Mouse (Mus musculus): ENCODE data around the gene Tap1. TPM values are rescaled to one million over a fixed set of nuclear protein-coding genes. Genes with fewer than 3 reads are reported as not detected.

Tap1 gene
- polyA plus RNA-seq, 1 experiment from 2014 or later: 2.4 TPM

DNA sequence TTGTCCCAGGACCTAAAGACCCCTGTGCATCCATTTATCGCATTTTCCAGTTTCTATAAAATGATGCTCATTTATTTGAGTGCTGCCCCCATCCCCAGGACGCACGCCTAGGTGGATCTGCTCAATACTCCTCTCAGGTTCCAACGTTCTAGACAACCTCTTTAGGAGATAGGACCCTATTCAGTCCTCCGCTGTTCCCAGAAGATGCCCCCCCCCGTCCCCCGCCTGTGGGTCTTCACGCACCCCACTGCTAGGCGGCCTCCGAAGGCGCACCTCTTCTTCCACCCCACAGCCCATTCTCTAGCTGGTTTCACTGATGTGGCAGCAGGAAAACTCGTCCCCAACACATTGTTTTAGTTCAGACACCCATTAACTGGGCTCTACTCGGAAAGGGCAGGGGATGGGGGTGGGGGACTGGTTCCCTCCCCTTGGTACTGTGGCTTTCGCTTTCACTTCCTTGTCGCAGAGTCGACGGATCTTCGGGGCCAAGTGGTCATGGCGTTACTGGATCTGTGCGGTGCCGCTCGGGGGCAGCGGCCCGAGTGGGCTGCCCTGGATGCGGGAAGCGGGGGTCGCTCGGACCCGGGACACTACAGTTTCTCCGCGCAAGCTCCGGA lies 10.7 kb downstream of the Tap1 start:
- Histone ChIP-seq H3K9me3 (replicated peaks) (no peaks in the 10 kb centered on the region), H3K36me3 (no peaks in the 10 kb centered on the region), H3K27me3 (peaks cover 70% of the 10 kb centered on the region), H3K4me3 (replicated peaks) (peak overlapping the region; percentile 59), H3K27ac (no peak overlapping the region), H3K4me2 (peak overlapping the region; percentile 68), H3K9ac (peak overlapping the region; percentile 59; the same call in 1 of the 2 replicates), H3K4me1 (replicated peaks) (peaks cover 24% of the 10 kb centered on the region)
- no peak for ATAC-seq (ENCODE audit: low read depth)
- DNase-seq: no peak
- 1% methylated on average over 32 of the region's 32 CpGs for WGBS (ENCODE audit: insufficient replicate concordance)

DNA sequence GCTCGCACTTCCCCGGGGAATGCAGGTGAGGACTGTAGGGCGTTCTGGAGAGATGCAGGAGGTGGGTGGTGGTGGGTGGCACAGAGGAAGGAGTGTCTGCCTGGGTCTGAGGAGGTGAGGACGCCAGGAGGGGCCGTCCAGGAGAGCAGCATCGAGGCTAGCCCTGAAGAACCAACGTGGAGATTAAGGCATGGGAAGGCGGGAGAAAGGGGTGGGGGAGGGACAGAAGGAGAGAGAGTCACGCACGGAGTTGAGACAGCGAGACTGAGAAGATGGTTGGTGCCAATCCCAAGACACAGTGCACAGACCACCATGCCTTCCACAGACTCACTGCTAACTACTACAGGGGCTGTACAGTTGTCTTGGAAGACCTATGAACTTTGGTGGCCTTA lies 11.2 kb downstream of the Tap1 start:
- Histone ChIP-seq H3K4me3 (replicated peaks) (peak overlapping the region; percentile 59), H3K9ac (peak overlapping the region; percentile 59; the same call in 1 of the 2 replicates), H3K27me3 (peaks cover 66% of the 10 kb centered on the region), H3K4me2 (peak overlapping the region; percentile 68), H3K36me3 (no peaks in the 10 kb centered on the region), H3K27ac (no peak overlapping the region), H3K9me3 (replicated peaks) (no peaks in the 10 kb centered on the region), H3K4me1 (replicated peaks) (peaks cover 24% of the 10 kb centered on the region)
- WGBS (ENCODE audit: insufficient replicate concordance): 6% methylated on average over 11 of the region's 11 CpGs
- ATAC-seq (ENCODE audit: low read depth) (no peak), DNase-seq (no peak)

DNA sequence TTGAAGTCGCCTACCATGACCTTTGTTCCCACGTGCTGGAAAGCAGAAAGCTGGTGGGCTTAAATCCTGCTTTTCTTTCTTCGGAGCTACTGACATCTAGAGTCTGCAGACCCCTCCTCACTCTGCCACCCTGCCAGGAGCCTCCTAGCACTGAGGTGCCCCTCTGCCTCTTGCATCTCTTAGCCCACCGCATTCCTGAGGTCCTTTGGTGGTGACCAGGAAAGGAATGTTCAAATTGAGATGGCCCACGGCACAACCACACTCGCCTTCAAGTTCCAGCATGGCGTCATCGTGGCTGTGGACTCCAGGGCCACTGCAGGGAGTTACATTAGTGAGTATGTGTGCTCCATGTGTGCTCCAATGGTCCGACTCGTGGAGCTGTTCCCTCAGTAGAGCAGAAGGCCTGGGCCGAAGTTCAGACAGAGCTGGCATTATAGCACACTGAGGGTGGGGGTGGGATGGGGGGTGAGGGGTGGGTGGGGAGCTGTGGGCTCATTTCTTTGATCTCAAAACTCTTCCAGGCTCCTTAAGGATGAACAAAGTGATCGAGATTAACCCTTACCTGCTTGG lies 11.8 kb downstream of the Tap1 start:
- Histone ChIP-seq H3K27me3 (peaks cover 60% of the 10 kb centered on the region), H3K4me3 (replicated peaks) (no peak overlapping the region), H3K27ac (no peak overlapping the region), H3K36me3 (no peaks in the 10 kb centered on the region), H3K4me1 (replicated peaks) (peaks cover 29% of the 10 kb centered on the region), H3K9ac (no peak overlapping the region), H3K9me3 (replicated peaks) (no peaks in the 10 kb centered on the region), H3K4me2 (peak overlapping the region; percentile 68)
- no peak for ATAC-seq (ENCODE audit: low read depth)
- WGBS (ENCODE audit: insufficient replicate concordance): 69% methylated on average over 12 of the region's 12 CpGs
- no peak for DNase-seq

DNA sequence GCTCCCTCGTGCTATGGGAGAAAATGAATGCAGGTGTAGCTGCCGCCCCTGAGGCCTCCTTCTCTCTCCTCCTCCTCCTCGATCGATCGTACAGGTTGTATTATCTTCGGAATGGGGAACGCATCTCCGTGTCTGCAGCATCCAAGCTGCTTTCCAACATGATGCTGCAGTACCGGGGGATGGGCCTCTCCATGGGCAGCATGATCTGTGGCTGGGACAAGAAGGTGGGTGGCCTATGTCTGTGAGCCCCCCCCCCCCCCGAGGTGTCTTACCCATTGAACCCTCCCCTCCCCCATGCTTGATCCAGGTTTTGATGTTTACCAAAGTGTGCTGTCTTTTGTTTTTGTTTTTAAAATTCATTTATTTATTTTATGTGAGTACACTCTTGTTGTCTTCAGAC lies 12.7 kb downstream of the Tap1 start:
- no peak overlapping the region for H3K9ac ChIP-seq
- DNase-seq: no peak
- no peak overlapping the region for H3K27ac ChIP-seq
- H3K4me3 ChIP-seq (replicated peaks): no peak overlapping the region
- H3K4me1 ChIP-seq (replicated peaks): peaks cover 32% of the 10 kb centered on the region
- H3K4me2 ChIP-seq: no peak overlapping the region
- no peak for ATAC-seq (ENCODE audit: low read depth)
- 81% methylated on average over 10 of the region's 10 CpGs for WGBS (ENCODE audit: insufficient replicate concordance)
- no peaks in the 10 kb centered on the region for H3K36me3 ChIP-seq
- H3K9me3 ChIP-seq (replicated peaks): no peaks in the 10 kb centered on the region
- H3K27me3 ChIP-seq: peaks cover 52% of the 10 kb centered on the region

DNA sequence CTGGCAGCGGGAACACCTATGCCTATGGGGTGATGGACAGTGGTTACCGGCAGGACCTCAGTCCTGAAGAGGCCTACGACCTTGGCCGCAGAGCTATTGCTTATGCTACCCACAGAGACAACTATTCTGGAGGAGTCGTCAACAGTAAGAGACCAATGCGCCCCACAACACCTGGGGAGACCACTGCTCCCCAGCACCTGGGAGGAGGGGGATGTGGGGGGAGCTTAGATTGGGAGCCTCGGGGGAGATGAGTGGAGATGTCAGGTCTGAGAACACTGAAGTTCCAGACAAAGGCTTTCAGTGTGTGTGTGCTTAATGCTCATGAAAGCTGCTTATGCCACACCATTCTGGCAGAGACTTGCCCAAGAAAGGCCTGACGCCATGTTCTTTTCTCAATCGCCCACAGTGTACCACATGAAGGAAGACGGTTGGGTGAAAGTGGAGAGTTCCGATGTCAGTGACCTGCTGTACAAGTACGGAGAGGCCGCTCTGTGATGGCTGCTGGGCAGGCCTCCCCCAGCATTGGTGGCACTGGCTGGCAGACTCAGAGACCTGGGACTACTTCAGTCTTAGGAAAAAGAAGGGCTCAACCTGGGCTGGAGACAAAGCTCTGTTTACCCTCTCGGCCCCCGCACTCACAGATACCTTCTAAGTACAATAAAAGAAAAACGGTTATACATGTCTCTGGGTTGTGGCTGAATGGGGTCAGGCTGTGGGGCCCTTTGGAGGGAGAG lies 13.6 kb downstream of the Tap1 start:
- WGBS (ENCODE audit: insufficient replicate concordance): 78% methylated on average over 16 of the region's 16 CpGs
- H3K4me2 ChIP-seq: no peak overlapping the region
- no peak overlapping the region for H3K27ac ChIP-seq
- ATAC-seq (ENCODE audit: low read depth) (no peak), DNase-seq (no peak)
- H3K9ac ChIP-seq: no peak overlapping the region
- peaks cover 41% of the 10 kb centered on the region for H3K4me1 ChIP-seq (replicated peaks)
- H3K4me3 ChIP-seq (replicated peaks): no peak overlapping the region
- peaks cover 43% of the 10 kb centered on the region for H3K27me3 ChIP-seq
- H3K9me3 ChIP-seq (replicated peaks): no peaks in the 10 kb centered on the region
- no peaks in the 10 kb centered on the region for H3K36me3 ChIP-seq

DNA sequence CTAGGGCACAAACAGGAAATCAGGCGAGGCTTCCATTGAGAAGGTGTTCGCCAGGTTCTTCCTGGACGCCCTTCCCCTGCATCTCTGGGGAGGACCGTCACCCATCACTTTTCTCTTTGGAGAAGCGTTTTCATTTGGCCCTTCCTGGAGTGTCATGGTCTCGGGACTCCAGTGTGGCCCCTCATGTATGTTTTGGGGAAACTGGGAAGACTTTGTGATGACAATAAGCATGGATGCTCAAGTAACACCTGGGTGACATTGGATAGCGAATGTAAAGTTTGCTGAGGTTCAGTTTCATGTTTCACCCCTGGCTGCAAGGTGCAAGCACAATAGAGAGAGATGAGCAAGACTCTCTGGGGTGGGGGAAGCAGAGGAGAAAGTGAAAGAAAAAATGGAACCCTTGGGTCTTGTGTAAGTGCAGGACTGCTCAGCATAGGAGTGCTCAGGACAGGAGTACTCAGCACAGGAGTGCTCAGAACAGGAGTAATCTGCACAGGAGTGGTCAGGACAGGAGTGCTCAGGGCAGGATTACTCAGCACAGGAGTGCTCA lies 14.2 kb downstream of the Tap1 start:
- no peak overlapping the region for H3K9ac ChIP-seq
- H3K4me2 ChIP-seq: no peak overlapping the region
- 65% methylated on average over 7 of the region's 7 CpGs for WGBS (ENCODE audit: insufficient replicate concordance)
- peaks cover 43% of the 10 kb centered on the region for H3K4me1 ChIP-seq (replicated peaks)
- H3K27me3 ChIP-seq: peaks cover 37% of the 10 kb centered on the region
- DNase-seq: no peak
- no peak for ATAC-seq (ENCODE audit: low read depth)
- no peak overlapping the region for H3K4me3 ChIP-seq (replicated peaks)
- no peak overlapping the region for H3K27ac ChIP-seq
- no peaks in the 10 kb centered on the region for H3K9me3 ChIP-seq (replicated peaks)
- no peaks in the 10 kb centered on the region for H3K36me3 ChIP-seq

DNA sequence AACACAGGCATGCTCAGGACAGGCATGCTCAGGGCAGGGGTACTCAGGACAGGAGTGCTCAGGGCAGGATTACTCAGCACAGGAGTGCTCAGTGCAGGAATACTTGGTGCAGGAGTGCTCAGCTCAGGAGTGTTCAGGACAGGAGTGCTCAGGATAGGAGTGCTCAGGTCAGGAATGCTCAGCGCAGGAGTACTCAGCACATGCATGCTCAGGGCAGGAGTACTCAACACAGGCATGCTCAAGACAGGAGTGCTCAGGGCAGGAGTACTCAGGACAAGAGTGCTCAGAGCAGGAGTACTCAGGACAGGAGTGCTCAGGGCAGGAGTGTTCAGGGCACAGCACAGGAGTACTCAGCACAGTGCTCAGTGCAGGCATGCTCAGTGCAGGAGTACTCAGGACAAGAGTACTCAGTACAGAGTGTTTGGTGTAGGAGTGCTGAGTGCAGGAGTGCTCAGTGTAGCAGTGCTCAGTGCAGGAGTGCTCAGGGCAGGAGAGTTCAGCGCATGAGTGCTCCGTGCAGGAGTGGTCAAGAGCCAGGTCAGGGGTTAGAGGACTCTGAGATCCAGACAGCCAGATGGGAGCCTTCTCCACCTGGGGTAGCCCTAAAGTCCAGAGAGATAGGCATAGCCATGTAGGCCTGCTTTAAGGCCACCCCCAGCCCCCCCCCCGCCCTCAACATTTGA lies 15.5 kb downstream of the Tap1 start:
- 72% methylated on average over 4 of the region's 4 CpGs for WGBS (ENCODE audit: insufficient replicate concordance)
- peaks cover 31% of the 10 kb centered on the region for H3K4me1 ChIP-seq (replicated peaks)
- H3K9ac ChIP-seq: no peak overlapping the region
- DNase-seq: no peak
- H3K36me3 ChIP-seq: no peaks in the 10 kb centered on the region
- no peak overlapping the region for H3K4me3 ChIP-seq (replicated peaks)
- no peaks in the 10 kb centered on the region for H3K9me3 ChIP-seq (replicated peaks)
- no peak overlapping the region for H3K27ac ChIP-seq
- H3K4me2 ChIP-seq: no peak overlapping the region
- peaks cover 24% of the 10 kb centered on the region for H3K27me3 ChIP-seq
- no peak for ATAC-seq (ENCODE audit: low read depth)

DNA sequence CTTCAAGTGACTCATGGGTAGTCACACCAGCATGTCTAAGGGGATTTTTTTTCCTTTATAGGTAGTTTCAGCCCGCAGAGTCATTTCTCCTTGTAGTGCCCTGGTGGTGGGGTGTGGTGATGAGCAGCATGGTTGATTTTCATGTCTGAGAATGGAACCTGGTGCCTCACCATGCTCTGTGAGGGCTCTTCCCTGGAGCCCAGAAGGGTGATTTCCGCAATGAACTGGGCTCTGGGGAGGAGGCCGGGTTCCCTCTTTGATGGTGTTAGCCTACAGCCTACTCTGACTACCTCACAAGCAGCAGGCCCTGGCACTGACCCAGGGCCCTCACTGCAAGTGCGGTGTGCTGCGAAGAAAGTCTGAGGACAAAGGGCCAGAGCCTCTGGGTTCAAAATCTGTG lies 16.1 kb downstream of the Tap1 start, which contains the start of gene Tap2:
Tap2 (plus strand) TSS at position 84 of the 400 bp plus-strand sequence.
- Histone ChIP-seq H3K9ac (peak within 1 kb of the TSS; percentile 83), H3K4me2 (peak within 1 kb of the TSS; percentile 88), H3K27me3 (peaks cover 18% of the 10 kb centered on the region), H3K27ac (no peak within 1 kb of the TSS), H3K9me3 (replicated peaks) (no peaks in the 10 kb centered on the region), H3K36me3 (no peaks in the 10 kb centered on the region), H3K4me1 (replicated peaks) (peaks cover 26% of the 10 kb centered on the region), H3K4me3 (replicated peaks) (peak within 1 kb of the TSS; percentile 85)
- 75% methylated on average over 5 of the region's 5 CpGs for WGBS (ENCODE audit: insufficient replicate concordance)
- no peak for ATAC-seq (ENCODE audit: low read depth)
- DNase-seq: no peak

DNA sequence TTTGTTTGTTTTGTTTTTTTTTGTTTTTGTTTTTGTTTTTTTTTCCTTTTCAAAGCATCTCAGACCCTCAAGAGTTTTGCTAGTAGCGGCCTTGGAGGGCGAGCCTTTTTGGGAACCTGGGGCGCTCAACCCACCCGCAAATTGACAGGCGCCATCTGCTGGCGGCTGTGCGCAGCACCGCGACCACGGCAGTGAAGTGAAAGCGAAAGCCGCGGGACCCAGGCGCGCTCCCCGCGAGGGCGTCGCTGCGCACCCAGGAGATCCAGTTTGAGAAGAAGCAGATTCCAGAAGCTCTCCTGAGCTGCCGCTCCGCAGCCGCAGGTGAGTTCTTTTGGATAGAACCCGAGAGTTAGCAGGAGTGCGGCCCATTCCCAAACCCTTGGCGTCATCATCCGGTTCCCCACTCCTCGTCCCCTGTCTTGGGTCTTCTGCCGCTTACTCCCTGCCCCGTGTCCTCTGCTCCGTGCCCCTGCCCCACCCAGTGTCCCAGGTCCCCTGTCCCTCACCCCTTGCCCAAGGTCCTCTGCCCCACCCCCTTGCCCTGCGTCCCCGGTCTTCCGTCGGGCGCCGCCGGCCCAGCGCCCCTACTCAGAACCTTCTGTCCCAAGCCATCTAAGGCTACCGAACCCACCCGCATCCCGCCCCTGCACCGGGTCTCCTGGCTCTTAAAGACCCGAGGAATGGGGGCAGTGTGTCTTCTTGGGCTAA lies 17.1 kb downstream of the Tap1 start:
- peaks cover 23% of the 10 kb centered on the region for H3K4me1 ChIP-seq (replicated peaks)
- WGBS (ENCODE audit: insufficient replicate concordance): under 1% methylated on average over 44 of the region's 44 CpGs
- H3K36me3 ChIP-seq: no peaks in the 10 kb centered on the region
- H3K4me3 ChIP-seq (replicated peaks): peak overlapping the region; percentile 85
- peak overlapping the region; percentile 83 for H3K9ac ChIP-seq
- peak; percentile 74 for DNase-seq
- no peaks in the 10 kb centered on the region for H3K9me3 ChIP-seq (replicated peaks)
- peak overlapping the region; percentile 65 for H3K27ac ChIP-seq
- peak overlapping the region; percentile 88 for H3K4me2 ChIP-seq
- ATAC-seq (ENCODE audit: low read depth): peak; percentile 57
- peaks cover 8% of the 10 kb centered on the region for H3K27me3 ChIP-seq

DNA sequence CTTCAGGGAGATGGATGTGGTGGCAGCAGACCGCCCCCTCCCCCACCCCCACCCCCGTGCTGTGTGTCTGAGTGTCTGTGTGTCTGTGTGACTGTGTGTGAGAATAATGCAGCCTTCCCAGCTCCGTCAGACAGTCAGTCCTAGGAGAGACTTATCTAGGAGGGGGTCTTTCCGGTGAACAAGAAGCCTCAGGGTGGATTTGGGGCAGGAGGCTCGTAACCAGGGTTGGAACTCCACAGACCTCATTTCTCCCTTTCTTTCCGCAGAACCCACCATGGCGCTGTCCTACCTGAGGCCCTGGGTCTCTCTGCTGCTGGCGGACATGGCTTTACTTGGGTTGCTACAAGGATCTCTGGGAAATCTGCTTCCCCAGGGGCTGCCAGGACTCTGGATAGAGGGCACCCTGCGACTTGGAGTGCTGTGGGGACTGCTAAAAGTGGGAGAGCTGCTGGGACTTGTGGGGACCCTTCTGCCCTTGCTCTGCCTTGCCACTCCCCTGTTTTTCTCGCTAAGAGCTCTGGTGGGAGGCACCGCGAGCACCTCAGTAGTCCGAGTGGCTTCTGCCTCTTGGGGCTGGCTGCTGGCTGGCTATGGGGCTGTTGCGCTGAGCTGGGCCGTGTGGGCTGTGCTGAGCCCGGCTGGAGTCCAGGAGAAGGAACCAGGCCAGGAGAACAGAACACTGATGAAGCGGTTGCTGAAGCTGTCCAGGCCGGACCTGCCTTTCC lies 17.8 kb downstream of the Tap1 start:
- peak; percentile 39 for ATAC-seq (ENCODE audit: low read depth)
- H3K27me3 ChIP-seq: 0 out of 2 replicates have a peak, but pooled peaks cover 7% of the 10 kb centered on the region
- H3K4me1 ChIP-seq (replicated peaks): peaks cover 24% of the 10 kb centered on the region
- peak overlapping the region; percentile 85 for H3K4me3 ChIP-seq (replicated peaks)
- no peaks in the 10 kb centered on the region for H3K36me3 ChIP-seq
- H3K4me2 ChIP-seq: peak overlapping the region; percentile 88
- no peak for DNase-seq
- H3K9me3 ChIP-seq (replicated peaks): 0 out of 2 replicates have a peak, but pooled peaks cover 4% of the 10 kb centered on the region
- peak overlapping the region; percentile 65; the same call in 1 of the 2 replicates for H3K27ac ChIP-seq
- 20% methylated on average over 18 of the region's 18 CpGs for WGBS (ENCODE audit: insufficient replicate concordance)
- peak overlapping the region; percentile 83 for H3K9ac ChIP-seq
